Mouse (Mus musculus): ENCODE measurements at regions not wholly inside any gene's neighbourhood (a gene's known extent, or its start where the extent isn't known, plus 50 kb on each side); places are given as distances from the start of the nearest gene placed in this dataset.

GRCm38 (mm10) chr12:25248681-25249366 is 151.9 kb upstream of the Id2 start:
- TF ChIP-seq CTCF (IDR thresholded peaks at IDR 0.05) (no peak), POLR2A (IDR thresholded peaks at IDR 0.05; ENCODE audit: insufficient read depth, low read depth, low read length) (no peak), EP300 (IDR thresholded peaks at IDR 0.05; ENCODE audit: insufficient read depth, low read depth, low read length) (no peak)
